Mouse (Mus musculus): ENCODE measurements around the gene C5ar2.

- TF ChIP-seq CTCF (IDR thresholded peaks at IDR 0.05; ENCODE audit: low read depth): no peak
- TF ChIP-seq EP300 (IDR thresholded peaks at IDR 0.05; ENCODE audit: low read depth): no peak
These were observed 15.2 kb upstream of the C5ar2 start, which contains the start of gene C5ar1 for GRCm38 (mm10) chr7:16259110-16259590.
